Mouse (Mus musculus) gastrocnemius, postnatal 14 days (tissue): ENCODE results near the gene Vmn1r62. TPM values are rescaled to one million over a fixed set of nuclear protein-coding genes. Genes with fewer than 3 reads are reported as not detected.
"Not testable (repeated sequence)": the region's sequence is repeated elsewhere in the genome, so short reads cannot be mapped to it uniquely, and the experiment has no call there.

Experiments used
- DNase-seq: peaks from one replicate; pipeline ENCODE4 v3.0.0; 2021; ENCODE audit warnings: mixed read lengths
- intact Hi-C: fragments of 180-260 bp; cut with DNase I; formaldehyde crosslinking; loops from one replicate; pipeline ENCODE4 v1.15.1; 2025; ENCODE audit warnings: low total_unique reads
- long read RNA-seq, 2 experiments: library from polyadenylated mRNA; stranded (forward); transcript quantifications; one replicate each; pipeline ENCODE4 v2.0.0; 2021
- total RNA-seq, 2 experiments: library from RNA; stranded (reverse); gene quantifications; 2 replicates each; pipeline ENCODE4 v1.2.3; 2021

The Vmn1r62 gene
- not detected for total RNA-seq
- long read RNA-seq, experiment 1 = 0 reads
- long read RNA-seq, experiment 2 = 0 reads

DNA sequence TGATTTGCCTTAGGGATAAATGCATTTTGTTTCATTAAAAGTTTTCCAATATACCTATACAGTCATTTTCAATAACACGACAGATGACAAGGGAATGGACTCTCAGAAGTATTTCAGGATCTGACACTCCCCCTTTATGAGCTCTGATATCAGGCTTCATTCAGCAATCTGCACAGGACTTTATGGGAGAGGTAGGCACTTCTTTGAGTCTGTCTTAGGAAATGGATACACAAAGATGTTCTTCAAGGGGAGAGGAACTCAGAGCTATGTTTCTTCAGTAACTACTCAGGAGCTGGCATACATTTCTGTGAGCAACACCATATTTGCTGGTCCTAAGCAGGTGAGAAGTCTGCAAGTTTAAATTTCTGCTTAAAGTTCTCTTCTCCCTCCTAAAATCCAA is at the start of gene Vmn1r62:
Vmn1r62 (plus strand) TSS at position 301 of the 400 bp plus-strand sequence.
- intact Hi-C loops, DNase-seq: not testable (repeated sequence)

Other genes starting within 250 kb of the Vmn1r62 start
- not detected for gene Vmn1r59, start 216.9 kb upstream of the Vmn1r62 start, total RNA-seq
- not detected for gene Vmn2r28, start 179.7 kb upstream of the Vmn1r62 start, total RNA-seq
- gene Vmn1r60, start 126.3 kb upstream of the Vmn1r62 start, total RNA-seq = not detected
- gene Vmn1r61, start 60.3 kb upstream of the Vmn1r62 start, total RNA-seq = not detected
- gene Vmn1r63, start 131.8 kb downstream of the Vmn1r62 start, total RNA-seq = not detected
- gene Vmn1r64, start 210.9 kb downstream of the Vmn1r62 start, total RNA-seq = not detected